Mouse (Mus musculus) ovary, postnatal 14 days (tissue): ENCODE data around the gene Tpm3-rs7.
"Not testable (repeated sequence)": the region's sequence is repeated elsewhere in the genome, so short reads cannot be mapped to it uniquely, and the experiment has no call there.

ENCODE experiments used
- DNase-seq: peaks from one replicate; pipeline ENCODE4 v3.0.0; 2022; ENCODE audit warnings: low spot score

The Tpm3-rs7 gene

GRCm38 (mm10) chr14:113314499-113314898 lies at the start of gene Tpm3-rs7:
Gene Tpm3-rs7, plus strand, starts transcription at chr14:113314608.
- DNase-seq, result not testable (repeated sequence)

- DNase-seq, result no peak
Measured at GRCm38 (mm10) chr14:113317023-113317422, 2.6 kb downstream of the Tpm3-rs7 start.

DNA sequence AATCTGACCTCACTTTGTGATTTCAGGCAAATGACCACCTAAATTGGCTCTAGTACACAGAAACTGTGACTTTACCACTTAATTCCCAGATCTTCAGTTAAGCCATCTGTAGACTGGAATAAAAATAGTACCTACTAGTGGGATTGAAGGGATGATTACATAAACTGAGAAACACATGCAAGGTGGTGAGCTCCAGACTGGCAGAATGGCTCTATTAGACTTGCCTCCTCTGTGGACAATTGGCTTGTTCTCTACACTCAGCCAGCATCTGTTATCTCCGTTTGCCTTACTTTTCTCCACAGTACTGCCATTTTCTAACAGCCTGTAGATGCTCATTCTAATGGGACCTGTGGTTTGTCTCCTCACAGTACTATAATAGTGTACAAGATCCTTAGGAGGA lies 49.0 kb downstream of the Tpm3-rs7 start:
- DNase-seq, result no peak
